25 mouse cellular contexts compared by ENCODE assay signal in the genomic region with DNA sequence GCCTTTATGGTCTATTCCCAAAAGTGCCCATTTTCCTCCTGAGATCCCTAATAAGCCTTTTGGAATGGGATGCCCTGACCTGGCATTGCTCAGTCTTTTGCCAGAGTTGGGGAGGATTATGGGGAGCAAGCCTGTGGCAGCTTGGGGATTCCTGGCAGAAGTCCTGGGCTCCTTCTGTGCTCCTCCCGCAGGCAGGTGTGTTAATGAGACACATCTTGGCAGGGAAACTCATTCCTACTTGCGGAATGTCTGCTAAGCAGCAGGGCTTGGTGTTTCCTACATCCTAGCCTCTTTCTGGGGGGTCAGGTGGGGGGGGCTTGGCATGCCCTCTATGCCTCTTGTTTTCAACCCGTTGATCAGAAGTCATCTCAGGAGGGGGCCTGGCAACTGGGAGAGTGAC. TPM values are rescaled to one million over a fixed set of nuclear protein-coding genes. Genes with fewer than 3 reads are reported as not detected.
A peak's percentile ranks its signal among the peaks of the same experiment; 100 is the strongest.
DNase-seq lines count a peak whose midpoint lies in the region; ATAC-seq and TF ChIP-seq lines count a peak whose summit lies in the region.
"Had no signal": no experiment of that assay in that cellular context is flagged by ENCODE, and none has a peak within 500 bp of the region (broad histone marks: within the 10 kb centered on the region; RNA-seq: fewer than 3 reads in every experiment).

No protein-coding gene starts in this region.

- no peaks in the 10 kb centered on the region for H3K36me3 ChIP-seq in lung, postnatal 0 days (ENCODE audit: insufficient read depth, low read length)
- H3K36me3 ChIP-seq in liver, embryonic 12.5 days, result no peaks in the 10 kb centered on the region
- H3K36me3 ChIP-seq: embryonic facial prominence, embryonic 10.5 days; heart, embryonic 15.5 days; limb, embryonic 13.5 days; liver, embryonic 13.5 days; neural tube, embryonic 15.5 days had no signal

- peak; percentile 38 for DNase-seq in cerebellum, adult 11 months
- no peak for DNase-seq in cerebellum, postnatal 4 days (ENCODE audit: low spot score in 2 of 2)
- DNase-seq in lung, postnatal 36 days, result peak; percentile 30
- DNase-seq in lung, postnatal 0 days (ENCODE audit: low spot score), result no peak
- peak; percentile 40 to 45 for DNase-seq in cerebellum, postnatal 36 days
- no peak for DNase-seq in B cell, adult 2 months
- DNase-seq: adrenal gland, postnatal 36 days; gastrocnemius, adult 2 months; heart, postnatal 36 days; kidney, postnatal 10 days; liver, embryonic 13.5 days; lung, embryonic 14.5 days; thymus, adult 2 months; thymus, postnatal 4 days had no signal

- no peak overlapping the region for H3K9ac ChIP-seq in lung, postnatal 0 days (replicated peaks; ENCODE audit: low read depth)
- no peak overlapping the region for H3K9ac ChIP-seq in liver, embryonic 12.5 days
- H3K9ac ChIP-seq: heart, embryonic 15.5 days; hindbrain, embryonic 14.5 days; limb, embryonic 13.5 days; liver, embryonic 13.5 days; lung, embryonic 14.5 days; neural tube, embryonic 15.5 days had no signal

- no peak for ATAC-seq in lung, postnatal 0 days
- no peak for ATAC-seq in liver, embryonic 12.5 days
- ATAC-seq: inflammation-experienced regulatory T-cells, adult 6 months had no signal

- TF ChIP-seq CTCF in lung, postnatal 0 days (IDR thresholded peaks at IDR 0.05), result no peak

- no peaks in the 10 kb centered on the region for H3K27me3 ChIP-seq in lung, postnatal 0 days (replicated peaks; ENCODE audit: insufficient read depth, low read length)
- H3K27me3 ChIP-seq in liver, embryonic 12.5 days (replicated peaks), result peaks cover 37% of the 10 kb centered on the region
- H3K27me3 ChIP-seq: neural tube, embryonic 15.5 days had no signal

- no peaks in the 10 kb centered on the region for H3K9me3 ChIP-seq in lung, postnatal 0 days (ENCODE audit: low read length)
- H3K9me3 ChIP-seq in liver, embryonic 12.5 days (replicated peaks), result no peaks in the 10 kb centered on the region
- H3K9me3 ChIP-seq: embryonic facial prominence, embryonic 10.5 days; heart, embryonic 15.5 days; limb, embryonic 13.5 days; liver, embryonic 13.5 days; neural tube, embryonic 15.5 days had no signal

- no peak overlapping the region for H3K4me2 ChIP-seq in lung, postnatal 0 days (replicated peaks; ENCODE audit: low read depth, low read length)
- H3K4me2 ChIP-seq in liver, embryonic 12.5 days, result no peak overlapping the region
- H3K4me2 ChIP-seq: heart, embryonic 15.5 days; hindbrain, embryonic 14.5 days; limb, embryonic 13.5 days; liver, embryonic 13.5 days; lung, embryonic 14.5 days; midbrain, embryonic 11.5 days; neural tube, embryonic 15.5 days had no signal

- no peak overlapping the region for H3K4me3 ChIP-seq in lung, postnatal 0 days (ENCODE audit: low read depth, low read length)
- no peak overlapping the region for H3K4me3 ChIP-seq in liver, embryonic 12.5 days
- H3K4me3 ChIP-seq: embryonic facial prominence, embryonic 10.5 days; gastrocnemius, adult 2 months; heart, embryonic 15.5 days; limb, embryonic 13.5 days; liver, embryonic 13.5 days; neural tube, embryonic 15.5 days had no signal

- TF ChIP-seq EP300 in lung, postnatal 0 days (IDR thresholded peaks at IDR 0.05), result no peak

- 34% methylated on average over 3 of the region's 3 CpGs for WGBS in lung, postnatal 0 days
- 52% methylated on average over 3 of the region's 3 CpGs for WGBS in liver, embryonic 12.5 days (ENCODE audit: insufficient replicate concordance)

- H3K27ac ChIP-seq in lung, postnatal 0 days (ENCODE audit: low read length), result no peak overlapping the region
- no peak overlapping the region for H3K27ac ChIP-seq in liver, embryonic 12.5 days
- H3K27ac ChIP-seq: embryonic facial prominence, embryonic 10.5 days; gastrocnemius, adult 2 months; heart, embryonic 15.5 days; hindbrain, embryonic 14.5 days; limb, embryonic 13.5 days; liver, embryonic 13.5 days; neural tube, embryonic 15.5 days; stomach, postnatal 0 days had no signal

- H3K4me1 ChIP-seq in lung, postnatal 0 days (ENCODE audit: insufficient read depth, low read depth, low read length), result no peaks in the 10 kb centered on the region
- H3K4me1 ChIP-seq in liver, embryonic 12.5 days, result no peaks in the 10 kb centered on the region
- H3K4me1 ChIP-seq: heart, embryonic 15.5 days; limb, embryonic 13.5 days; liver, embryonic 13.5 days; neural tube, embryonic 15.5 days had no signal

RNA-seq across cellular contexts. Expression of a gene that starts 28.9 kb away (rescaled TPM):
- not detected in 2 replicates for polyA plus RNA-seq in lung, postnatal 0 days (2015; fragmentation: Nextera tagmentation; extraction: Ambion mirVana)
- polyA plus RNA-seq in liver, embryonic 12.5 days (2016; fragmentation: Nextera tagmentation; extraction: Ambion mirVana), result not detected in 2 replicates
- polyA plus RNA-seq: embryonic facial prominence, embryonic 10.5 days; forebrain, embryonic 11.5 days; heart, embryonic 15.5 days; hindbrain, embryonic 14.5 days; inflammation-experienced regulatory T-cells, adult 6 months; limb, embryonic 13.5 days; liver, embryonic 13.5 days; lung, embryonic 14.5 days; midbrain, embryonic 11.5 days; neural tube, embryonic 15.5 days; small intestine, adult 2 months had no signal

Comparison
In these comparisons a context has a peak if more than half of its experiments do, and no peak if none do; other contexts are left out.
1. DNase-seq: peak in cerebellum, adult 11 months (single experiment), lung, postnatal 36 days (single experiment) and cerebellum, postnatal 36 days (2 of 2); none in cerebellum, postnatal 4 days (0 of 2), lung, postnatal 0 days (single experiment) and B cell, adult 2 months (0 of 2).